Mouse (Mus musculus): Measurements from ENCODE around the gene Jade1.

Gene Jade1

DNA sequence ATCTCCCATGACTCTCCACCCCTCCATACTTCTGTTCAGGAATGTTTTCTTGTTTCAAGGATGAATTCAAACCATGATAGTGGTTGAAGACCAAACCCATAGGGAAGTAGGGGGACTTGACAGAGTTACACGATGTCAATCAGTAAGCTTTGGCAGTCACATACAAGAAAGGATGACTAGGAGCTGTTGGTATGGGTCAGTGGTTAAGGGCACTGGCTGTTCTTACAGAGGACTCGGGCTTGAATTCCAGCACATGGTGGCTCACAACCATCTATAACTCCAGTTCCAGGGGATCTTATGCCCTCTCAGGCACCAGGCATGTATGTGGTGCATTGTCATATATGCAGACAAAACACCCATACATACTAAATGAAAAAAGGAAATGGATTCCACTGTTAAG, 21.7 kb downstream of the Jade1 start:
- DNase-seq (ENCODE audit: extremely low spot score), result no peak

GRCm38 (mm10) chr3:41579873-41580272, 24.3 kb downstream of the Jade1 start:
- no peak for DNase-seq (ENCODE audit: extremely low spot score)

DNA sequence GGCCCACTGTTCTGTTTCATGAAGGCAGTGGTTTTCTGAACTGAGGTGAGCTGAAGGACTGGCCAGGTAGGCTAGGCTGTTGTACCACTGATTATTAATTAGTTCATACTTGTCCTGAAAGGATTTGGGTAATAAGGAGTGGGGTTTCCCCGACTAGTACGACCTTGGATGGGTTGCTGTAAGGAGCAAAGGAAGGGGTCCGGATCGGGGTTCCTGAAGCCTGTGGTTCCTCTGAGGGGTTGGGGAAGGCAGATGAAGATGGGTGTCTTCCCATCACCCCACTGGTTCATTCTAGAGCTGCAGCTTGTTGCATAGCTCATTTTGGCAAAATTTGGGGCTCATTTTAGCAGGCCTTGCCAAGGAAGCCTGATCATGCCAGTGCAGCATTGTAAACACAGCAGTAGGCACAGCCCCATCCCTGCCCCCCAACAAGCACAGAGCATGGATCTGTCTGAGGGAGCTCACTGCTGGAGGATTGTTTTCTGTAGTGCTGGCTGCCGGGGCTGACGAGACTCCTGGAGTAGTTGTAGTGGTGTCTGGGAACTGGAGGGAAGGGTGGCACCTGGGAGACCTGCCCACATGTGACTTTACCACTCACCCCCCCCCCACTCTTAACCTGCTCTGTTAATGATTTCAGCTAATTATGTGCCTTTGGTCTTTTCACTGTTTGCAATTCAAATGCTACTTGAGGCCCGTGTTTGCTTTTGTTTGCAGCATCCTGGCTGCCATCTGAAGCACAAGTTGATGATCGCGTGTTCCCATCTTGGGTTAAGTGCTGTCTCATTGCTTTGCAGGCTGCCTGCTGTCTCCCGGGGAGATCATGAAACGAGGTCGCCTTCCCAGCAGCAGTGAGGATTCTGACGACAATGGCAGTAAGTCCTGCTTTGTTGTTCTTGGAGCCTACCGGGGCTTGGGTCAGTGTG, 25.1 kb downstream of the Jade1 start:
- no peak for DNase-seq (ENCODE audit: extremely low spot score)

GRCm38 (mm10) chr3:41581436-41581835, 25.9 kb downstream of the Jade1 start:
- DNase-seq (ENCODE audit: extremely low spot score), result no peak

DNA sequence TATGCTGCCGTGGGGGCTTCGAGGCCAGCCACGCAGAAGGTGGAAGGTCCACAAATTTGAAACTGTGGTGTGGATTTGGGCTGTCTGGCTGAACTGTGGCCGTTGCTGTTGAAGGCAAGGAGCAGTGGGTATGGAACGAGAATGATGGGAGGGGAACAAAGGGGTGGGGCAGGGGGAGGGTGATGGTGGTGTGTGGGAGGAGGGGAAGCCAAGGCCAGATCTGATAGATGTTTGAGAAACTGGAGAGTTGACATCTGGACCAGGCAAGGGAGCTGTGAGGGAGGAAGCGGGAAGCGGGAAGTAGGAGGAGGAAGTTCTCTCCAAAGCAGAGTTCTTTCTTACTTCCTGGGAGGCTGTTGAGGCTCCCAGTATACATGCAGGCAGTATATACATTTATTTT, 26.7 kb downstream of the Jade1 start:
- DNase-seq (ENCODE audit: extremely low spot score), result no peak

- DNase-seq (ENCODE audit: extremely low spot score), result no peak
Measured at GRCm38 (mm10) chr3:41583092-41583491, 27.6 kb downstream of the Jade1 start.

DNA sequence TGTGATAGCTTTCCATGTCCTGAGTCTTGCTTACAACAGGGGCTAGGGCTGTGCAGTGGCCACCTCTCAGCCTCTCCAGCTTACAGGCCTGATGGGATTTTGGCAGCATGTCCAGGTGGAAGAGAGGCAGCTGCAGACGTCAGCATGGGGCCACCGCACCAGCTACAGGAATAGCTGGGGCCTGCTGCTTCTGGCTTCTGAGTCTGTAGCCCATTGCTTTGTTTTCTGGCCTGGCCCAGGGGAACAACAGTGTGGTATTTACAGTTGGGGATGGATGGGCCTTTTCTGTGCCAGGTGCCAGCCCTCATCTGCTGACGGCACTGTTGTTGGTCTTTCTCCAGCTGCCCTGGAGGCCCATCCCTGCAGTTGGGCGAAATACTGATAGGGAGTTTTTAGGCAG, 28.1 kb downstream of the Jade1 start:
- no peak for DNase-seq (ENCODE audit: extremely low spot score)

DNA sequence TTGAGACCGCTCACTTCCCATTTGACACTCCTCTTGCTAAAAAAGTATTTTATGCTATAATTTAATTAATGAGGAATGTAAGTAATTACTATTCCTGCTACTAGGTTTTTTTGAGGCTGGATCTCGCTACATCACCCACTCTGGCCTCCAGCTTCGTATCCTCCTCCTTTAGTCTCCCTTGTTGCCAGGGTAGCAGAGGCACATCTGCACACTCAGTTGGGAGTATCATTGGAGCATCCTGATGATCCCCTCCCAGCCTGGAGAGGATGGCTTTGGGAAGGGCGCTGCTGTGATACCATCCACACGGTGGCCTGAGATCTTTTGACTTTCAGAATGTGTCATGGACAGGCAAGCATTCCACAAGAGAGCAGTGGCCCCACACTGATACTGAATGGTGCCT, 30.0 kb downstream of the Jade1 start:
- no peak for DNase-seq (ENCODE audit: extremely low spot score)

DNA sequence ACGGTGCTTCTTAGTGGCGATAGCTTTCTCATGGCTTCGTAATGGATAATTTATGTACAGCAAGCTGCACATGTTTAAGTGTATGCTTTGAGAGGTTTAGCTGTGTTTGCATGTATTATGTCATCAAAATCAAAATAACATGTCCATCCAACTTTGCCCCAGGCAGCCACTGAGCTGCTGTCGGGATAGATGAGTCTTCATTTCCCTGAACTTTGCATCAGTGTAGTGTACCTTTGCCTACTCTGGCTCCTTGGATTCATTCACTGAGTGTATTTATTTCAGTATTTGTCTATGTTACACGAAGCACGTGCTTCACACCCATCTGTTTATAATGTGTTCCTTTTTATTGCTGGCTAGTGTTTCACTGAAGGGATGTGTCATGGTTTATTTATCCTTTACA, 30.8 kb downstream of the Jade1 start:
- DNase-seq (ENCODE audit: extremely low spot score), result no peak

DNA sequence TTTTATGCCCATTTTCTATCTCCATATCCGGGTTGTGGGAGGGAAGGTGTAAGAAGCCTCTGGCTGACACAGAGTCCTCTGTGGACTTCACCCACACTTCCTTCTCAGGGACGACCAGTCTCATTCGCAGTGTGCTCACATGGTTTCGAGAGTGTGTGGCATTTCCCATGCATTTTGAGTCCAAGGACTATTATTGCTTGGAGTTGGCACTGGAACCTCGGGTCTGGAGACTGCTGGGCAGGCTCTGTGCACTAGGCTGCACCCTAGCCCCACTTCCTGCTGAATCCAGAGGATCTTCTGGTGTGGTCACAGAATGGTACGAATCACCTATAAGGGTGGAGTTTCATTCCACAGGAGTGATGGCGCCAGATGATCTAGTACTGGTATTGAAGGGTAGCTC, 31.4 kb downstream of the Jade1 start:
- no peak for DNase-seq (ENCODE audit: extremely low spot score)

DNA sequence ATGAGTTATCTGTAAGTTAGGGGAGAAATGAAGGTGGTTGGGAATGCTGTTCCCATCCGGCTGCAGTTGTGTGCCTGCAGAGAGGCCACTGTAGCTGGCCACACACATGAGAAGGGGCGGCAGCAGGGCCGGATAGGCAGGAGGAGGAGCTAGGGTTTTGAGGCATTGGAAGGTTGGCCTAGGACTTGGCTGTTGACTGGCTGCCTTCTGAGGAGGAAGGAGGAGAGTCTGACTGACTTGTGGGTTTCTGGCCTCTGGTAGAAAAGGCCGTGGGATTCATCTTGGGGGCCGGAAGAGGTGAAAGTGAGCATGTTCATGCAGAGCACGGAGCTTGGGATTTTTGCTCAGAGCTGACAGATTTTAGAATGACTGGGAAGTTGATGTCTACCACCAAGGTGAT, 32.1 kb downstream of the Jade1 start:
- DNase-seq (ENCODE audit: extremely low spot score), result no peak

- DNase-seq (ENCODE audit: extremely low spot score), result no peak
Measured at GRCm38 (mm10) chr3:41588495-41588894, 33.0 kb downstream of the Jade1 start.

DNA sequence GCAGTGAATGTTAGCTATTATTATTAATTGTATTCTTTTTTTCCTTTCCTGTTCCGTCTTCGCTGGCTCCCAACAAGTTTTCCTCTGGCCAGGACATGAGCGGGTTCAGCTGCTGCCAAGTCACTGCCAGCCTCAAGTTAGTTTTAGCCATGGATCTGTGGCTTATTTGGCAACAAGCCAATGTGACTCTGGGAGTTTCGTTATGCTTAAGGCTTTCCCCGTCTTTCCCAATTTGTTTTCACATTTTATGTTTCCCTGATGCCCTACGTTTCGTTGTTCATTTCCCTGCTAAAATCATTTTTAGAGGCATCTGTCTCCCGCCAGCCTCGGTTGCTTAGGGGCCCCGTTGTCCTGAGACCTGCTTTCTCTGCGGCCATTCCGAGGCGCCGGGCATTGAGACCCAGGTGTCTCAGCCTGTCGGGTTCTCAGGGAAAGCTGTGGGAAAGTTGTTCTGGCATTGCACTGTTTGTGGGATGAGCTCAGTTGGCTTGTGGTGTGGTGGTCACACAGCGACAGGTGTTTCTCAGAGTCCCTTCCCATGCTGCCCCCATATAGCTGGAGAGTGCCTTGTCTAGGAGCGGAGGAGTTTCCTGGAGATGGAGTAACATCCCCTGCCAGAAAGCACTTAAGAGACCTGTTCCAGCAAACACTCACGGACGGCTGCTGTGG, 33.8 kb downstream of the Jade1 start:
- no peak for DNase-seq (ENCODE audit: extremely low spot score)

GRCm38 (mm10) chr3:41589988-41590387, 34.5 kb downstream of the Jade1 start:
- DNase-seq (ENCODE audit: extremely low spot score), result no peak

DNA sequence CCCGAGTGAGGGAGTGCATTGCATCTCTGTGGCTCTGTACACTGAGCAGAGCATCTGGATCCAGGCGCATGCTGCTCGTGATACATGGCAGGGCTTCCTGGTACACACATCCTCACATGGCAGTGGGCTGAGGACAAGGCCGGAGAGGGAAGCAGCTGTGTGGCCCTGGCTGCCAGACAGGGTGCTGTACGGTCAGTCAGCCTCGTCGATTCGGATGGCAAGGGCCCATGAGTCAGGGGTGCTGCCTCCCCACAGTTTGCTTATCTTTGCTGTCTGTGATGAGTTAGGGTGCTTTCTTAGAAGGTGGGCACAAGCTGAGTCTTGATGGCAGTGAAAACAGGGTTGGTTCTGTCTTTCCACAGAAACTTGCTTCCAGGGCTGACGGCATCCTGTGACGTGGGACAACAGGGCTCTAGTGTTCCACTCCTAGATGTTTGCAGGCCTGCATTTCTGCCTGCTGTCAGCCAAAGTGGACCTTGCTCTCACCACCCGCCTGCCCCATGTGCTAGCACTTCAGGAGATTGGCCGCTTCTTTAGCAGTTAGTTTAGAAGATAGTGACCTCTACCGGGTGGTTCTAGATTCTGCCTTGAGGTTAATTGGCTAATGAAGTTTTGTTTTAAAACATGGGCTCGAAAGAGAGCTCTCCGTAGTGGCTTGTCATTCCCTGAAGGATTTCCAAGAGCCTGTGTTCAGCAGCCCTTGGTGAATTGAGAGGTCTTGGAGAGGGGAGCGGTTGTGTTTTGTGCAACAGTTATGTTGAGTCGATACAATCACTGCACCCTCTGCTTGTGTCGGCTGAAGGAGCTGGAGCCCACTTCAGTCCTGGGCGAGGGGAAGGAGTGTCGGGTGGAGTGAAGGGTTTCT, 35.4 kb downstream of the Jade1 start:
- no peak for DNase-seq (ENCODE audit: extremely low spot score)

DNA sequence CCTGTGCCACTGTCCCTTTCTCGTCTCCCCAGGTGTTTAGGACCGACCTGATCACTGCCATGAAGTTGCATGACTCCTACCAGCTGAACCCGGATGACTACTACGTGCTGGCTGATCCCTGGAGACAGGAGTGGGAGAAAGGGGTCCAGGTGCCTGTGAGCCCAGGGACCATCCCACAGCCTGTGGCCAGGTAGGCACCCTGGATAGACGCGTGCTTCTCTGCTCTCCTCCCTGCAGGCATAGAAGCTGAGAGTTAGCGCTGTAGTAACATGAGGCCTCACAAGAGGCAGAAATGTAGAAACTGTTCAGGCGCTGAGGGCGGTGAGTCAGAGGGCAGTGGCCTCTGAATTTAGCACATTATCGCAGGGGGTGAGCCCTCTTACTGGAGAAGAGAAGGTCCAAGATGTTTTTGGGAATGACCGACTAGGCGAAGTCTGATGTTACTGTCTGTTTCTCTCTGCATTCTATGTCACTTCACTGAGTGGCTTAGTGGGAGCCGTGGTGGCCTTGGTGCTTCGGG, 36.2 kb downstream of the Jade1 start:
- DNase-seq (ENCODE audit: extremely low spot score), result no peak

DNA sequence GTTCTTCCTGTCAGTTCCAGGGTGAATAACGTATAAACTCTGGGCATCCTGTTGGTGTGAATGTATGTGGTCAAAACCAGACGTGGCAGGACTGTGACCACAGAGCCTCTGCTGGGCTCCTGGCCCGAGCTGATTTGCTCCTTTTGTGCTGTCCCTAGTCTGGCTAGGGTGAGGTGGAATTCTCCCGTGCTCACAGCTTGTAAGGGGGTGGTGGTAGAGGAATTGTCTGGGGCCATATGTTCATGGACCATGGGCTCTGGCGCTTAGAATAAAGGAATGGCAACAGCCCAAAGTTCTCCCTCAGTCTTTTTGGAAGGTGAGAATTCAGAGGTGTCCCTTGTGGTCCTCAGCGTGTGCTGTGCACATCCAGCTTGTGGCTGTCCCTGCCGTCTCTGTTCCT, 37.3 kb downstream of the Jade1 start:
- no peak for DNase-seq (ENCODE audit: extremely low spot score)

GRCm38 (mm10) chr3:41594097-41594879, 38.8 kb downstream of the Jade1 start:
- no peak for DNase-seq (ENCODE audit: extremely low spot score)

DNA sequence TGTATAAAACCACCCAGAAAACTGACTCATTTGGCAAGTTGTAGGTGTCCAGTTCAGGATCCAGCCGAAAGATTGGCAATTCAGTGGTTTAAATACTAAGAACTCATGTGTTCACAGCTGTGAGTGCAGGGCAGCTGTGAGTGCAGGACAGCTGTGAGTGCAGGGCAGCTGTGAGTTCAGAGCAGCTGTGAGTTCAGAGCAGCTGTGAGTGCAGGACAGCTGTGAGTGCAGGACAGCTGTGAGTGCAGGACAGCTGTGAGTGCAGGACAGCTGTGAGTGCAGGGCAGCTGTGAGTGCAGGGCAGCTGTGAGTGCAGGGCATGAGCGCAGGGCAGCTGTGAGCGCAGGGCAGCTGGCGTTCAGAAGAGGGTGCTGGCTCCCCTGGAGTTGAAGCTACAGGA, 39.5 kb downstream of the Jade1 start:
- DNase-seq (ENCODE audit: extremely low spot score), result no peak

- no peak for DNase-seq (ENCODE audit: extremely low spot score)
Measured at GRCm38 (mm10) chr3:41597036-41597435, 41.5 kb downstream of the Jade1 start.

GRCm38 (mm10) chr3:41598412-41598811, 42.9 kb downstream of the Jade1 start:
- no peak for DNase-seq (ENCODE audit: extremely low spot score)

Data from embryo, embryonic 9.5 days (tissue).